Mouse (Mus musculus): ENCODE measurements at regions not wholly inside any gene's neighbourhood (a gene's known extent, or its start where the extent isn't known, plus 50 kb on each side); places are given as distances from the start of the nearest gene placed in this dataset.

- no peak for DNase-seq
Measured at GRCm38 (mm10) chr15:50942429-50942828, 2942.3 kb upstream of the Gm7489 start.

- DNase-seq, result no peak
Measured at GRCm38 (mm10) chr15:50944976-50945375, 2939.7 kb upstream of the Gm7489 start.

GRCm38 (mm10) chr15:50959109-50959508 is 2925.6 kb upstream of the Gm7489 start:
- no peak for DNase-seq

GRCm38 (mm10) chr15:50963606-50964005 is 2921.1 kb upstream of the Gm7489 start:
- DNase-seq, result no peak

- no peak for DNase-seq
Measured at GRCm38 (mm10) chr15:50964236-50964635, 2920.5 kb upstream of the Gm7489 start.

- peak; percentile 12 for DNase-seq
Measured at GRCm38 (mm10) chr15:50967176-50967575, 2917.5 kb upstream of the Gm7489 start.

GRCm38 (mm10) chr15:50970637-50971036 is 2914.1 kb upstream of the Gm7489 start:
- peak; percentile 8 for DNase-seq

GRCm38 (mm10) chr15:50972593-50972992 is 2912.1 kb upstream of the Gm7489 start:
- DNase-seq, result no peak

GRCm38 (mm10) chr15:50974002-50974754 is 2910.5 kb upstream of the Gm7489 start:
- DNase-seq, result no peak

GRCm38 (mm10) chr15:50989457-50989856 is 2895.2 kb upstream of the Gm7489 start:
- DNase-seq, result no peak

- no peak for DNase-seq
Measured at GRCm38 (mm10) chr15:50991667-50992066, 2893.0 kb upstream of the Gm7489 start.

GRCm38 (mm10) chr15:50992246-50992645 is 2892.5 kb upstream of the Gm7489 start:
- DNase-seq, result no peak

- no peak for DNase-seq
Measured at GRCm38 (mm10) chr15:50993121-50993520, 2891.6 kb upstream of the Gm7489 start.

- DNase-seq, result no peak
Measured at GRCm38 (mm10) chr15:50995688-50996087, 2889.0 kb upstream of the Gm7489 start.

- no peak for DNase-seq
Measured at GRCm38 (mm10) chr15:50996296-50996695, 2888.4 kb upstream of the Gm7489 start.

GRCm38 (mm10) chr15:50997209-50997763 is 2887.4 kb upstream of the Gm7489 start:
- peak; percentile 78 for DNase-seq

GRCm38 (mm10) chr15:51038968-51039367 is 2845.7 kb upstream of the Gm7489 start:
- DNase-seq, result no peak

GRCm38 (mm10) chr15:51070538-51070937 is 2814.2 kb upstream of the Gm7489 start:
- no peak for DNase-seq

- DNase-seq, result peak; percentile 19
Measured at GRCm38 (mm10) chr15:51071132-51071656, 2813.5 kb upstream of the Gm7489 start.

- no peak for DNase-seq
Measured at GRCm38 (mm10) chr15:51073678-51074077, 2811.0 kb upstream of the Gm7489 start.

- no peak for DNase-seq
Measured at GRCm38 (mm10) chr15:51074196-51074595, 2810.5 kb upstream of the Gm7489 start.

GRCm38 (mm10) chr15:51083677-51084322 is 2800.9 kb upstream of the Gm7489 start:
- DNase-seq, result no peak

GRCm38 (mm10) chr15:51092936-51093335 is 2791.8 kb upstream of the Gm7489 start:
- no peak for DNase-seq

- no peak for DNase-seq
Measured at GRCm38 (mm10) chr15:51103948-51104347, 2780.8 kb upstream of the Gm7489 start.

Data from kidney, postnatal 14 days (tissue).